Mouse (Mus musculus): ENCODE measurements around the gene Hat1. TPM values are rescaled to one million over a fixed set of nuclear protein-coding genes. Genes with fewer than 3 reads are reported as not detected.

Gene Hat1
- 98.1 and 108 TPM in 2 replicates for polyA plus RNA-seq (2015; fragmentation: Nextera tagmentation; extraction: Ambion mirVana)

DNA sequence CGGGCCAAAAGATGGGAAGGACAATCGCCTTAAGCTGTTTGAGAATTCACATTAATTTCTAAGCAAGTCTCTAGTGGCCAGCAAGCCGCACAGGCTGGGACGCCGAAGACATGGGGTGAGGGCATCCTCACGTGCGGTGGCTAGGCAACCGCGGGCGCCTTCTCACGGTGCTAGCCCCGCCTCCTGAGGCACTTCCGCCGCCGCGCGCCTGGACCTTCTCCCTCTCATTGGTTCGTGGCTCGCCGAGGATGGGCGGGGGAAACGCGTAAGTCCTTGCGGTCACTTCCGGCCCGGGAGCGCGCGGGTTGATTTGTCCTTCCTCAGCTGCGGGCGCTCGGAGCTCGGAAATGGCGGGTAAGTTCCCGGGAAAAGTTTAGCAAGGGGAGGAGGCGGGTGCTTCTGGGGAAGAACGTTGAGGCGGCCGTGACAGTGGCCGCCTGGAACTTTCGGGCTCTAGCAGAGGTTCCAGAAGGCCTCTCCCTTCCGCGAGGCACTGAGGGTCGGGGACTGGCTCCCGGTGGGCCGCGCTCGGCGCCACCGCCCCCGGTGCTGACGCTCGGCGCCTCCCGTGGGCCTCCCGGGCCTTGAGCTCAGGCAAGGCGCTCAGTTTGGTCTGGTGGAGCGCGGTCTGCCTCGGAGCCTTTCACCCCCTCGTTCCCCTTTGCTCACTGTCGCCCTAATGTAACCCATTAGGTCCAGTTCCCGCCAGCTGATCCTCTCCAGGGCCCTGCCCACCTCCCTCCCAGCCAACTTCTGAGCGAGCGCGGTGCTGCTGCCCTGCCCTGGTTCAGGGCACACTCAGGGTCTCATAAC is at the start of gene Hat1:
Hat1 (plus strand) TSS at position 8 of the 813 bp plus-strand sequence.
- under 1% methylated on average over 64 of the region's 66 CpGs for WGBS
- Histone ChIP-seq H3K27ac (ENCODE audit: low read length) (peak within 1 kb of the TSS; percentile 72), H3K36me3 (ENCODE audit: control insufficient read depth, insufficient read depth, low read length) (peaks cover 5% of the 10 kb centered on the region; the same call in 1 of the 2 replicates), H3K27me3 (ENCODE audit: control insufficient read depth, insufficient read depth, low read length) (no peaks in the 10 kb centered on the region), H3K4me3 (replicated peaks; ENCODE audit: low read length) (peak within 1 kb of the TSS; percentile 94), H3K4me2 (ENCODE audit: low read depth, low read length) (peak within 1 kb of the TSS; percentile 82), H3K9me3 (replicated peaks; ENCODE audit: control insufficient read depth, low read length) (no peaks in the 10 kb centered on the region), H3K4me1 (ENCODE audit: control insufficient read depth, insufficient read depth, low read length) (peaks cover 4% of the 10 kb centered on the region; the same call in 1 of the 2 replicates), H3K9ac (ENCODE audit: low read length) (peak within 1 kb of the TSS; percentile 88)
- ATAC-seq (ENCODE audit: insufficient read depth, low FRiP score), result peak; percentile 99

DNA sequence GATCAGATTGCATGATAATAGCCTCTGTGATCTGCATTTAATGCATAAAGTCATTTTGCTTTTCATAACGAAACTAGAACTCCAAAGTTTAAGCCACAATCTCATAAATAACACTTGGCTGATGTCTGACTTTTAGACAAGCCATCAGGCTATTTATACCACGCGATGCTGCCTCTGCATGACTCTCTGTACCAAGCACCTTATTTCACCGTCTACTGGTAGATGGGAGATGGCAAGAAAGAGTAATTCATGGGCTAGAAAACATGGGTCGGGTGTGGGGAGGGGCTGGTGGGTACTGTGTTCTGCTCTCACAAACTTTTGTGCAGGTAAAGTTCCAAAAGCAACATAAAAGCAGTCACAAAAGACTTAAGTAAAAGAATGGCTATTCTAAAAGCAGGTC is 48.6 kb upstream of the Hat1 start:
- Histone ChIP-seq H3K9ac (ENCODE audit: low read length) (no peak overlapping the region), H3K36me3 (ENCODE audit: control insufficient read depth, insufficient read depth, low read length) (peaks cover 4% of the 10 kb centered on the region), H3K27ac (ENCODE audit: low read length) (no peak overlapping the region), H3K4me1 (ENCODE audit: control insufficient read depth, insufficient read depth, low read length) (no peaks in the 10 kb centered on the region), H3K4me3 (replicated peaks; ENCODE audit: low read length) (no peak overlapping the region), H3K9me3 (replicated peaks; ENCODE audit: control insufficient read depth, low read length) (0 out of 2 replicates have a peak, but pooled peaks cover 6% of the 10 kb centered on the region), H3K27me3 (ENCODE audit: control insufficient read depth, insufficient read depth, low read length) (no peaks in the 10 kb centered on the region), H3K4me2 (ENCODE audit: low read depth, low read length) (no peak overlapping the region)
- no peak for ATAC-seq (ENCODE audit: insufficient read depth, low FRiP score)
- 74% methylated on average over 5 of the region's 5 CpGs for WGBS

DNA sequence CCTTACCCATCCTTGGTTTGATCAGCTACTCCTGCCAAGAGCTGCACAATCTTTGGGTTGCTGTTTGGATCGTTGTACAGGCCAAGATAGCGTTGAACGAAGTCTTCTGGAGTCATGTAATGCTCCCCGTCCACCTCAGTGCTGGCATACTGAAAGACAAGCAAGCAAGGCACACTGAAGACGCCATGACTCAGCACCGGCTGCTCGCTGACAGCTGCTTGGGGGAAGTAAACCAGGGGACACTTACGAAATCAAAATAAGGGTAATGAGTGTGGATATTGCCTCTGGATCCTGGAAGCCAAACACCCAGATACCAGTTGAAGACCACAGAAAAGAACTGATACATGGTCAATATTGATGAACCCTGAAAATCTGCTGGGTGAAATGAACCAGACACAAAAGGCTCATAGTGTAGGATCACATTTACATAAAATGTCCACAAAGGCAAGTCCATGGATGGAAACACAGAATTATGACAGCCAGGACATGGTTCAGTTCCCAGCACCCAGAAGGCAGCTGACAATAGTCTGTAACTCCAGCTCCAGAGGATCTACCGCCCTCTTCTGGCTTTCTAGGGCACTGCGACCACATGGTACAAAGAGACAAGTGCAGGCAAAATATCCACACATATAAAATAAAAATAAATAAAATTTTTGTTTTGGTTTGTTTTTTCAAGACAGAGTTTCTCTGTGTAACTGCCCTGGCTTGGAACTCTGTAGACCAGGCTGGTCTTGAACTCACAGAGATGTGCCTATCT is 44.7 kb upstream of the Hat1 start:
- Histone ChIP-seq H3K27ac (ENCODE audit: low read length) (no peak overlapping the region), H3K27me3 (ENCODE audit: control insufficient read depth, insufficient read depth, low read length) (no peaks in the 10 kb centered on the region), H3K9me3 (replicated peaks; ENCODE audit: control insufficient read depth, low read length) (0 out of 2 replicates have a peak, but pooled peaks cover 6% of the 10 kb centered on the region), H3K4me3 (replicated peaks; ENCODE audit: low read length) (no peak overlapping the region), H3K4me2 (ENCODE audit: low read depth, low read length) (no peak overlapping the region), H3K36me3 (ENCODE audit: control insufficient read depth, insufficient read depth, low read length) (peaks cover 4% of the 10 kb centered on the region), H3K9ac (ENCODE audit: low read length) (no peak overlapping the region), H3K4me1 (ENCODE audit: control insufficient read depth, insufficient read depth, low read length) (no peaks in the 10 kb centered on the region)
- WGBS, result 91% methylated on average over 10 of the region's 10 CpGs
- ATAC-seq (ENCODE audit: insufficient read depth, low FRiP score), result no peak

DNA sequence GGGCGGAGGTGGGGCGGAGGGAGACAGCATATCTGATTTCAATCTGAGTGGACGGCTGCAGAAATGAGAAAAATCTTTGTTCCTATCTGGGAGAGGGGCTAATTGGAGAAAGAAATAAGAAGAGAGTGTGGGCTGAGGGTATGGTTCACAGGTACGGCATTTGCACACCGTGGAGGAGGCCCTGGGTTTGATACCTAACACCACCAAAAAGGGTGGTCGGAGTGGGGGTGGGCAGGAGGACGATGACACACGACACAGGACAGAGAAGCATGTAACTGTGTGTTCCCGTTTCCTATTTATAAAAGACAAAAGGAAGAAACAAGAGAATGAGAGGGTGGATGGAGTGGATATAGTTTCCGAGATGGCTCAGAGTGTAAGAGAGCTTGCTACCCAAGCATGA is 41.6 kb upstream of the Hat1 start:
- WGBS, result 90% methylated on average over 10 of the region's 10 CpGs
- Histone ChIP-seq H3K36me3 (ENCODE audit: control insufficient read depth, insufficient read depth, low read length) (peaks cover 4% of the 10 kb centered on the region), H3K9me3 (replicated peaks; ENCODE audit: control insufficient read depth, low read length) (0 out of 2 replicates have a peak, but pooled peaks cover 6% of the 10 kb centered on the region), H3K9ac (ENCODE audit: low read length) (no peak overlapping the region), H3K4me3 (replicated peaks; ENCODE audit: low read length) (no peak overlapping the region), H3K27me3 (ENCODE audit: control insufficient read depth, insufficient read depth, low read length) (no peaks in the 10 kb centered on the region), H3K4me2 (ENCODE audit: low read depth, low read length) (no peak overlapping the region), H3K4me1 (ENCODE audit: control insufficient read depth, insufficient read depth, low read length) (no peaks in the 10 kb centered on the region), H3K27ac (ENCODE audit: low read length) (no peak overlapping the region)
- ATAC-seq (ENCODE audit: insufficient read depth, low FRiP score), result no peak

DNA sequence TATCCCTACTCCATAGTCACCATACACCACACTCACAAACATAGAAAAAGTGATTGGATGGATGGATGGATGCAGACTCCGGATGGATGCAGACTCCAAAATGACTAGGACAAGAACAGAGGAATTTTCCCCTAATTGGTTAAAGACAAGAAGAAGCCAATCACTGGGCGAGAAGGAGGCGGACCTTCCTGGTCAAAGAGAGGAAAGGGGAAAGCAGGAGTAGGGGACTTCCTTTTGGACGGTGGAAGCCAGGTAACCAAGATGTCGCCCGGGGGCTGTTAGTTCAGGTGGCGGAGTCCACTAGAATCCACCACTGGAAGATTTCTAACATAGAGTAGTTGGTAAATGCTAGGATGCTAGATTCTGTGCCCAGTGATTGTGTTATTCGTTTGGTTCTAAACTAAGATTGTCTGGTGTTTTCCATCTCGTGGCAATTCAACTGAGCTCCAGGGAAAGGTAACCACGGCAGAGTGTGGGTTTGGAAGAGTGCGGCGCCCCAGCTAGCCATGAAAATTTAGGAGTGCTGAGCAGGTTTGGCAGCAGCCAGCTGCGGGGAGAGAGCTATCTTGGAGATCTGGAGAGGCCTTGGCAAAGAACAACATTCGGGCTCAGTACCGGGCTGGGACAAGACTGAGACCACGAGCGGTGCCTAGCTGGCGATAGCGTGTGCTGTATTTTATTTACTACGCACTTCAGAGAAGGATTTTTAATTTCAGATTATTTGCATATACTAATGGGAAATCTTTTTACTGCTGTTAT is 40.8 kb upstream of the Hat1 start:
- Histone ChIP-seq H3K4me2 (ENCODE audit: low read depth, low read length) (no peak overlapping the region), H3K4me1 (ENCODE audit: control insufficient read depth, insufficient read depth, low read length) (no peaks in the 10 kb centered on the region), H3K27me3 (ENCODE audit: control insufficient read depth, insufficient read depth, low read length) (no peaks in the 10 kb centered on the region), H3K4me3 (replicated peaks; ENCODE audit: low read length) (no peak overlapping the region), H3K36me3 (ENCODE audit: control insufficient read depth, insufficient read depth, low read length) (peaks cover 4% of the 10 kb centered on the region), H3K27ac (ENCODE audit: low read length) (no peak overlapping the region), H3K9me3 (replicated peaks; ENCODE audit: control insufficient read depth, low read length) (0 out of 2 replicates have a peak, but pooled peaks cover 6% of the 10 kb centered on the region), H3K9ac (ENCODE audit: low read length) (no peak overlapping the region)
- no peak for ATAC-seq (ENCODE audit: insufficient read depth, low FRiP score)
- WGBS, result 92% methylated on average over 20 of the region's 20 CpGs

DNA sequence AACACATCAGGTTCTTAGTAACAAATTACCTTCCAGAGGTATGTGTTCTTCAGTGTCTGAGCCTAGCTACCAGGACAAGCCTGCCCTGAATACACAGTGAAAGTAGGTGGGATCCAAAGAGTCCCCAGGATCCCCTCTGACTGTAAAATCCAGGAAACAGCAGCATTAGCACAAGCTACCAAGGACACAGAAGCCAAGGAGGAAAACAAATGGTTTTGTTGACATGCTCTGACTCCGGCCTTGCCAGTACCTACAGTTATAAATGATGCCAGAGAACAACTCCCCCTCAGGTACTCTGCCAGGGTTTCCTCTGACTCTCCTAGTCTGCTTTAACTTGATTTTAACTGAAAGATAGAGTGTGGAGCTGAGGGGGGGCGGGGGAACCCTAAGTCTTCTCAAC is 39.2 kb upstream of the Hat1 start:
- no peaks in the 10 kb centered on the region for H3K27me3 ChIP-seq (ENCODE audit: control insufficient read depth, insufficient read depth, low read length)
- H3K9me3 ChIP-seq (replicated peaks; ENCODE audit: control insufficient read depth, low read length), result no peaks in the 10 kb centered on the region
- H3K4me2 ChIP-seq (ENCODE audit: low read depth, low read length), result no peak overlapping the region
- no peak overlapping the region for H3K27ac ChIP-seq (ENCODE audit: low read length)
- no peaks in the 10 kb centered on the region for H3K4me1 ChIP-seq (ENCODE audit: control insufficient read depth, insufficient read depth, low read length)
- WGBS, result 66% methylated on average over 2 of the region's 2 CpGs
- H3K9ac ChIP-seq (ENCODE audit: low read length), result no peak overlapping the region
- H3K36me3 ChIP-seq (ENCODE audit: control insufficient read depth, insufficient read depth, low read length), result no peaks in the 10 kb centered on the region
- no peak overlapping the region for H3K4me3 ChIP-seq (replicated peaks; ENCODE audit: low read length)
- ATAC-seq (ENCODE audit: insufficient read depth, low FRiP score), result no peak

DNA sequence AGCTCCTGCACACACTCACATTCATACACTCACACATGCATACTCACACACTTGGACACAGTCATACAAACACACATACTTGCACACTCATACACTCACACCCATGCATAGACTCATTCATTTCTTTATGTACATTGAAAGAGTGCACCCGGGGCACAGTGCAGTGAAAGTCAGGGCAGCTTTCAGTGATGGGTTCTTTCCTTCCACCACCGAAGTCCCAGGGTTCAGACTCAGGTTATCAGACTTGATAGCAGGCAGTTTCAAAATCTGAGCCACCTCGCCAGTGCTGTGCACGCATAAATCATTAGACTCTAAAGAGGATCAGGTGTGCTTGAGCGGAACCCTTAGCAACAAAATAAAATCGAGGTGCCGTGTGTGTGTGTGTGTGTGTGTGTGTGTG is 38.6 kb upstream of the Hat1 start:
- no peak overlapping the region for H3K4me3 ChIP-seq (replicated peaks; ENCODE audit: low read length)
- H3K4me2 ChIP-seq (ENCODE audit: low read depth, low read length), result no peak overlapping the region
- no peaks in the 10 kb centered on the region for H3K27me3 ChIP-seq (ENCODE audit: control insufficient read depth, insufficient read depth, low read length)
- no peak for ATAC-seq (ENCODE audit: insufficient read depth, low FRiP score)
- no peak overlapping the region for H3K27ac ChIP-seq (ENCODE audit: low read length)
- H3K36me3 ChIP-seq (ENCODE audit: control insufficient read depth, insufficient read depth, low read length), result no peaks in the 10 kb centered on the region
- 72% methylated on average over 7 of the region's 7 CpGs for WGBS
- no peaks in the 10 kb centered on the region for H3K4me1 ChIP-seq (ENCODE audit: control insufficient read depth, insufficient read depth, low read length)
- H3K9me3 ChIP-seq (replicated peaks; ENCODE audit: control insufficient read depth, low read length), result no peaks in the 10 kb centered on the region
- H3K9ac ChIP-seq (ENCODE audit: low read length), result no peak overlapping the region

DNA sequence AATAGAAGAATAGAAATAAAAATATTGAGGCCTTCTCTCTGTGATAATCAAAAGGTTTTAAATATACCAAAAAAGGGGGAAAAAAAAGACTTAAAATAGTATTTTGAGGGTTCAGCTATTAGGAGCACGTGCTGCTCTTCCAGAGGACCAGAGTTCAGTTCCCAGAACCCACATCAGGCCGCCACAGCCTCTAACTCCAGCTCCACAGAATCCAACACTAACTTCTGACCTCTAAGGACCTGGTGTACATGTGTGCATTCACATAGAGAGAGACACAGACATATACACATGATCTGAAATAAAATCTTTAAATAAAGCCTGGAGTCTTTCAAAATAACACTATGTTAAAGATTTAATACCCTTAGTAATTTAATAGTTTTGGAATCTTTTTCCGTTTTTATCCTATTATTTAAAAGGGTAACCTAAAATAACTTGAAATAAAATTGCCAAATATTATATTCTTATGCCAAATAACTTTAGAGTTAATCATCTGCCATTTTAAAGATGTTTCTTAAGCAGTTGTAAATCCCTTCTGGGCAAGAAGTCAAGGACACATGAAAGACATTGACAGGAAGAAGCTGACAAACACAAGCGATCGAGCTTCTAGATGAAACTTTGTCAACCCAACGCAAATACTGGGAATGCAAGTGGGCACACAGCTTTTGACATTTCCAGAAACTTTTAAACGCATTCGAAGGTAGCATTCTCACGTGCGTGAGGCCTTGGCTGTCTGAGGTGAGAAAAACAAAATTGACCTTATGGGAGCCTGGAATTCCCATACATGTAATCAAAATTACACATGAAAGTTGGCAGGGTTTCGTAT is 37.6 kb upstream of the Hat1 start:
- Histone ChIP-seq H3K4me3 (replicated peaks; ENCODE audit: low read length) (no peak overlapping the region), H3K27ac (ENCODE audit: low read length) (no peak overlapping the region), H3K27me3 (ENCODE audit: control insufficient read depth, insufficient read depth, low read length) (no peaks in the 10 kb centered on the region), H3K4me1 (ENCODE audit: control insufficient read depth, insufficient read depth, low read length) (no peaks in the 10 kb centered on the region), H3K4me2 (ENCODE audit: low read depth, low read length) (no peak overlapping the region), H3K9me3 (replicated peaks; ENCODE audit: control insufficient read depth, low read length) (no peaks in the 10 kb centered on the region), H3K9ac (ENCODE audit: low read length) (no peak overlapping the region), H3K36me3 (ENCODE audit: control insufficient read depth, insufficient read depth, low read length) (no peaks in the 10 kb centered on the region)
- ATAC-seq (ENCODE audit: insufficient read depth, low FRiP score), result no peak
- WGBS, result 85% methylated on average over 11 of the region's 11 CpGs

Measured in stomach, embryonic 16.5 days (tissue).